Mouse (Mus musculus) lung, postnatal 0 days (tissue): ENCODE data around the gene 1110065P20Rik. TPM values are rescaled to one million over a fixed set of nuclear protein-coding genes. Genes with fewer than 3 reads are reported as not detected.

Experiments
- ATAC-seq: fragments of 200-750 bp; cut with Nextera tagmentation; 2 replicates; pipeline ENCODE4 v1.8.0; 2017; ENCODE audit warnings: moderate library complexity
- DNase-seq: peaks from one replicate; pipeline ENCODE4 v3.0.0-alpha.2; 2016; ENCODE audit warnings: low spot score
- H3K27ac ChIP-seq: fragments of 300-500 bp; sonication (generic); 2 replicates; pipeline ENCODE4 v1.5.1; 2014; ENCODE audit warnings: antibody characterized with exemption, mild to moderate bottlenecking, low read length, mixed read lengths
- H3K27me3 ChIP-seq: fragments of 300-500 bp; sonication (generic); replicated peaks from 2 replicates; pipeline ENCODE4 v1.6.1; 2014; ENCODE audit warnings: low read length, mixed read lengths; ENCODE audit not compliant: insufficient read depth
- H3K36me3 ChIP-seq: fragments of 300-500 bp; sonication (generic); 2 replicates; pipeline ENCODE4 v1.6.1; 2014; ENCODE audit warnings: low read length, mixed read lengths; ENCODE audit not compliant: insufficient read depth
- H3K4me1 ChIP-seq: fragments of 300-500 bp; sonication (generic); 2 replicates; pipeline ENCODE4 v1.6.1; 2014; ENCODE audit warnings: antibody characterized with exemption, low read depth, low read length, mixed read lengths; ENCODE audit not compliant: insufficient read depth
- H3K4me2 ChIP-seq: fragments of 300-500 bp; sonication (generic); replicated peaks from 2 replicates; pipeline ENCODE4 v1.6.1; 2014; ENCODE audit warnings: low read depth, mild to moderate bottlenecking, low read length, moderate library complexity, mixed read lengths
- H3K4me3 ChIP-seq: fragments of 300-500 bp; sonication (generic); 2 replicates; pipeline ENCODE4 v1.5.1; 2014; ENCODE audit warnings: low read depth, low read length
- H3K9ac ChIP-seq: fragments of 300-500 bp; sonication (generic); replicated peaks from 2 replicates; pipeline ENCODE4 v1.6.1; 2014; ENCODE audit warnings: low read depth, mild to moderate bottlenecking
- H3K9me3 ChIP-seq: fragments of 300-500 bp; sonication (generic); 2 replicates; pipeline ENCODE4 v1.6.1; 2016; ENCODE audit warnings: low read length, mixed read lengths
- CTCF ChIP-seq: IDR thresholded peaks from 2 replicates; pipeline ENCODE4 v1.5.1; 2016; ENCODE audit warnings: antibody characterized with exemption, mild to moderate bottlenecking
- EP300 ChIP-seq: IDR thresholded peaks from 2 replicates; pipeline ENCODE4 v1.6.1; 2016; ENCODE audit warnings: antibody characterized with exemption, mild to moderate bottlenecking, control low read depth
- WGBS: fragments of 180-500 bp; shearing (Covaris S2); extraction: QIAGEN DNeasy Blood & Tissue Kit; methylation state at CpG from one replicate; pipeline ENCODE4 v1.1.7; 2014; 5-methylcytosine and 5-hydroxymethylcytosine counted together
- polyA plus RNA-seq: library from polyadenylated mRNA; unstranded; fragments of >200 nt; fragmentation: Nextera tagmentation; extraction: Ambion mirVana; gene quantifications from 2 replicates; pipeline ENCODE4 v1.2.1, GENCODE M21; 2015

The 1110065P20Rik gene
- polyA plus RNA-seq, 1 experiment from 2014 or later = 68.7 TPM

DNA sequence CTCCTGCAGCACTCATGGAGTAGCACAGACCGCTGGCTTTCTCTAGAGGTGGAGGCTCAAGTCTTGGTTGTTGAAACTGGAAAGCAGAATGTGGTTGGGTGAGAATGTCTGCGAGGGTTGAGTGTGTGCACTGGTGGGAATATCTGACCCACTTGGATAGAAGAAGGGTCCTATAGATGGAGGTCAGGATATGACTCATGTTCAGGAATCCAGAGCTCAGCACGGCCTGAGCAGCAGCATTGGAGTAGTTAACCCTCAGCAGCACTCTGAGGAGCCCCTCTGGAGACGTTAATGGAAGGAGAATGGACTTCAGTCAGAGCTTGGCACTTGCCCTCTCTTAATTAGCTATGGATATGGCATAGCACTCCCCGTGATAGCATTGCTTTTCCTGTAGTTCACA is 21.3 kb downstream of the 1110065P20Rik start:
- peaks cover 11% of the 10 kb centered on the region; the same call in 1 of the 2 replicates for H3K36me3 ChIP-seq
- no peaks in the 10 kb centered on the region for H3K9me3 ChIP-seq
- no peak overlapping the region for H3K4me2 ChIP-seq
- no peak overlapping the region for H3K4me3 ChIP-seq
- TF ChIP-seq CTCF = no peak
- no peak for TF ChIP-seq EP300
- no peaks in the 10 kb centered on the region for H3K4me1 ChIP-seq
- H3K9ac ChIP-seq = no peak overlapping the region
- WGBS = 54% methylated on average over 5 of the region's 5 CpGs
- no peak for DNase-seq
- peak; percentile 44 for ATAC-seq
- no peak overlapping the region for H3K27ac ChIP-seq
- H3K27me3 ChIP-seq = no peaks in the 10 kb centered on the region

DNA sequence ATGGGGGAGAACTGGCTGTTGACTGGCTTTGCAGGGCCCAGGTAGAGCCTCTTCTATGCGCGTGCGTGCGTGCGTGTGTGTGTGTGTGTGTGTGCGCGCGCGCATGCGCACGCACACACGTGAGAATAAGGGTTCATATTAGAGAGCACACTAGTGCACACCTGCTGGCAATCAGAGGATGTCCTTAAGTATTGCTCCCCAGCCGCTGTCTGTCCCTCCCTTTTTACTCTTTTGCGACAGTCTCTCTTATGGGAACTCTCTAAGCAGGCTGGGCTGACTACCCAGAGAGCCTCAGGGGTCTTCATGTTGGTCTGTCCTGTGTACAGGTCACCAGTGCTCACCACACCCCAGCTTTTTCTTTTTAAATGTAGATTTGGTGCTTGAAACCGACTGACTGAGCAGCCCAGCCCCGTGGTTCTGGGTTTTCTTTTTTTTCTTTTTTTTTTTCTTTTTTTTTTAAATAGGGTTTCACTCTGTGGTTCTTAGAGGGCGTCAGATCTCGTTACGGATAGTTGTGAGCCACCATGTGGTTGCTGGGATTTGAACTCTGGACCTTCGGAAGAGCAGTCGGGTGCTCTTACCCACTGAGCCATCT is 25.5 kb downstream of the 1110065P20Rik start:
- Histone ChIP-seq H3K9ac (no peak overlapping the region), H3K4me2 (no peak overlapping the region), H3K27ac (no peak overlapping the region), H3K4me3 (no peak overlapping the region), H3K36me3 (peaks cover 26% of the 10 kb centered on the region; the same call in 1 of the 2 replicates), H3K9me3 (no peaks in the 10 kb centered on the region), H3K27me3 (no peaks in the 10 kb centered on the region), H3K4me1 (no peaks in the 10 kb centered on the region)
- no peak for ATAC-seq
- TF ChIP-seq EP300 (no peak), CTCF (no peak)
- no peak for DNase-seq
- WGBS = 95% methylated on average over 21 of the region's 21 CpGs

DNA sequence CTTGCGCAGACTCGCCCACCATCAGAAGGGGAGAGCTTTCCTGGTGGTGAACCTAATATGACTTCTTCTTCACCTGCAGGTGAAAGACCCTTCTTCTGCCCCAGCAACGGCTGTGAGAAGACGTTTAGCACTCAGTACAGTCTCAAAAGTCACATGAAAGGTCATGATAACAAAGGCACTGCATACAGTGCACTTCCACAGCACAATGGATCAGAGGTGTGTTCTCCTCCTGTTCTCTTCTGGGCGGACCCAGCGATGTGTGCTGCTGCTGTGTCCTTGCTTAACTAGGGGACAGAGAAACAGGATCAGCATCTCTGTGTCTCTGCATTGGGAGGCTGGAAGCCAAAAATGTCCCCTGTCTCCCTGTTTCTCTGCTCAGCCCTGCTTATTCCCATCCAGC is 26.0 kb downstream of the 1110065P20Rik start:
- Histone ChIP-seq H3K36me3 (peaks cover 26% of the 10 kb centered on the region; the same call in 1 of the 2 replicates), H3K27me3 (no peaks in the 10 kb centered on the region), H3K9me3 (no peaks in the 10 kb centered on the region), H3K27ac (no peak overlapping the region), H3K4me1 (no peaks in the 10 kb centered on the region), H3K9ac (no peak overlapping the region), H3K4me3 (no peak overlapping the region), H3K4me2 (no peak overlapping the region)
- TF ChIP-seq CTCF (no peak), EP300 (no peak)
- ATAC-seq (no peak), DNase-seq (no peak)
- 90% methylated on average over 6 of the region's 6 CpGs for WGBS

DNA sequence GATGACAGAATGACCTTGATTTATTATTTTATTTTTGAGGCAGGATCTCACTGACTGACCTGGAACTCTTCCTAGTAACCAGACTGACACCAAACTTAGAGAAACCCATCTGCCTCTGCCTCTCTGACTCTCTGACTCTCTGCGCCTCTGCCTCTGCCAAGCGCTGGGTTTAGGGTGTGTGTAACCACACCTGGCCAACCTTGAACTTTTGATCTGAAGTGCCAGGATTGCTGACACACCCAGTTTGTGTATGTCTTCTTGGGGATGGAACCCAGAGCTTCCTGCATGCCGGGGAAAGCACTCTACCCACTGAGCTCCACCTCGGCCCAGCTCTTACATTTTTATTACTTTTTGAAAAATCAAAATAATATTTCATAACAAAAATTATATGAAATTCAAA is 32.2 kb downstream of the 1110065P20Rik start:
- Histone ChIP-seq H3K27me3 (no peaks in the 10 kb centered on the region), H3K36me3 (peaks cover 15% of the 10 kb centered on the region), H3K27ac (no peak overlapping the region), H3K4me1 (no peaks in the 10 kb centered on the region; the same call in 1 of the 2 replicates), H3K9me3 (no peaks in the 10 kb centered on the region), H3K4me3 (no peak overlapping the region), H3K9ac (no peak overlapping the region), H3K4me2 (no peak overlapping the region)
- 89% methylated on average over 4 of the region's 4 CpGs for WGBS
- DNase-seq = no peak
- TF ChIP-seq EP300 = no peak
- no peak for TF ChIP-seq CTCF
- ATAC-seq = no peak

DNA sequence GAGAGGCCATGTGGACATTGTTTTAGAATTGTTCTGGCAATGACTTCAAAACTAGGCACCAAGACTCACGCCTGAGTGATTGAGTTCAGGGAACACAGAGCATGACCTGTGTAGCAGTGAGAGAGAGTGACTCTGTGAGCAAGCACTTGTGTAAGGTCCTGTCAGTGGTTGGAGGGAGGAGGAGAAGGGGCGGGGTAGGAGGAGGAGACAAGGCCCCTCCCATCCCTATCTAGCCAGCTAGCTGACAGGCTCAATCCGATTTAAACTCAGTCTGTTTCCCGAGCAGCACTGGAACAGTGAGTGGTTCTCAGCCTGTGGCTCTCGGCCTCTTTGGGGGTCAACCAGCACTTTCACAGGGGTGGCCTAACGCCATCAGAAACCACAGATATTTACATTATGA is 33.2 kb downstream of the 1110065P20Rik start:
- no peaks in the 10 kb centered on the region for H3K27me3 ChIP-seq
- H3K4me3 ChIP-seq = no peak overlapping the region
- peak; percentile 87 for DNase-seq
- H3K9me3 ChIP-seq = no peaks in the 10 kb centered on the region
- H3K36me3 ChIP-seq = peaks cover 10% of the 10 kb centered on the region
- WGBS = 21% methylated on average over 6 of the region's 6 CpGs
- no peak overlapping the region for H3K27ac ChIP-seq
- no peaks in the 10 kb centered on the region; the same call in 1 of the 2 replicates for H3K4me1 ChIP-seq
- H3K4me2 ChIP-seq = no peak overlapping the region
- no peak overlapping the region for H3K9ac ChIP-seq
- ATAC-seq = peak; percentile 97
- TF ChIP-seq EP300 (no peak), CTCF (no peak)

DNA sequence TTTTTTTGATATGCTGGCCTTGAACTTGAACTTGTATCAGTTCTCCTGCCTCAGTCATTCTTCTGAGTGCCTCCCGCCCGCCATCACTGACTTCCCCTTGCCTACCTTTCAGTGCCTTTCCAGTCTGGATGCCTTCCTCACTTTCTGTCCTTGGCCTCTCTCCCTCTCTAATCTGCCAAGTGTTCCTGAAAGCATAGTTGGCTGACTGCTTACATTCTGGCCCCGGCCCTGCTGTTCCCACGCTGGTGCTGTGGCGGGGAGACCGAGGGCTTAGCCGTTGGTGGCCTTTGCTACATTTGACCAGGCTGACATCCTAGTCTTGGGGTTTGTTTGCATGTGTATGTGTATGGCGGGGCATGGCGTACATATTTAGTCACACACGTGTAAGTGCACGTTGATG is 35.1 kb downstream of the 1110065P20Rik start:
- H3K4me2 ChIP-seq = no peak overlapping the region
- H3K4me3 ChIP-seq = no peak overlapping the region
- ATAC-seq (no peak), DNase-seq (no peak)
- H3K9me3 ChIP-seq = no peaks in the 10 kb centered on the region
- H3K4me1 ChIP-seq = no peaks in the 10 kb centered on the region; the same call in 1 of the 2 replicates
- H3K36me3 ChIP-seq = peaks cover 3% of the 10 kb centered on the region
- H3K27me3 ChIP-seq = no peaks in the 10 kb centered on the region
- no peak overlapping the region for H3K27ac ChIP-seq
- H3K9ac ChIP-seq = no peak overlapping the region
- no peak for TF ChIP-seq EP300
- TF ChIP-seq CTCF = no peak
- 83% methylated on average over 11 of the region's 11 CpGs for WGBS
